Mouse (Mus musculus) retina, embryonic 14.5 days (tissue): Measurements from ENCODE around the gene Ptprc.

Experiments
- DNase-seq: peaks from one replicate; pipeline ENCODE4 v3.0.0-alpha.2; 2015; ENCODE audit warnings: low spot score

Ptprc gene

DNA sequence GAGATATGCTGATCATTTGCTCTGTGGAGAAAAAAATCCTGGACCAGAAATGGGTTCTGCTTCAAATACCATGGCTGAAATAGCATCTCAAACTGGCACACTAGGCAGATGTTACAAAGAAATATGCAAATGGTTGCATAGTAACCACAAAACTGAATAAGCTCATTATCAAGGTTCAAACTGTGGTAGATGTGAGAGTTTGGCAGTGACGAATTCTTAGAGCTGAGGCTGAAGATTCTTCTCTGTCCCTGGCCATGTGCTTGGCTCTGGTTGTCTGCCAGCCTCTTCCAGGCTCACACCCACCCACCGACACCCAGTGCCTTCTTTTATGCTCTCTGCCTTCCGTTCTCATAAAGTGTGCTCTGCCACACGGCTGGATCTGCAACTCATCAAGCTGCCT is 26.7 kb downstream of the Ptprc start:
- DNase-seq = no peak

DNA sequence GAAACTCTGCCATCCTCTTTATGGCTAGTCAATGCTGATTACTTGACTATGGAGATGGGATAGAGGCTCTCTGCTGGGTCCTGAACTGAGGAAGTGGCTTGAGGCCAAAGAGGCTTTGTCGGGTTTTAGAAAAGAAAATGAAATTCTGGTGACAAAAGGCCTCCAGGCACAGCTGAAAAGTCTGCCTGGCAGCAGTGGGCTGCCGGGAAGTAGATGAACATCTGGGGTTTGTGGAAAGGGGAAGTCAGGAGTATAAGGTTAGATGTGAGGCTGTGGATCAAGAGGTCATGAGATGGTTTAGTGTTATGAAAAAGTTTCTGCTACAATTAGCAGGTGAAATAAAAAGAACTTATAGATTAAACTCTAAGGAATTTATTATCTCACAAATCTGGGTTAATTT is 29.9 kb downstream of the Ptprc start:
- DNase-seq = no peak

DNA sequence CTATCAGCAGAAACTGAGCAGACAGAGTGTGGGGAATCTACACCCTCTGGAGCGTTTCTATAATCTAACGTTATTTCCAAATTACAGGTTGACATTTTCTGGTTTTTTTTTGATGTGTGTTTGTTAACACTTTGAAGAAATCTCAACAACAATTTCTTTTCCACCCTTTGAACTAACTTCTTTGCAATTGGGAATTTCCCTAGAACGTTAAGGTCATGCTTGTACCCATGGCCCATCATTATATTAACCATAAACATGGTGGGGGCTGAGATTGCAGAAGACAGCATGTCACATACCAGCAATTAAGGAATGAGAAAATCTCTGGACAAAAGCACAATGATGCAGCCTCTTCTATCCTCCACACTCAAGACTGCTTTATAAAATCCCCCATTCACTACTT is 30.4 kb downstream of the Ptprc start:
- DNase-seq = no peak

GRCm38 (mm10) chr1:138144365-138144764 is 31.1 kb downstream of the Ptprc start:
- DNase-seq = no peak

GRCm38 (mm10) chr1:138140769-138141168 is 34.7 kb downstream of the Ptprc start:
- DNase-seq = no peak

- no peak for DNase-seq
Measured at GRCm38 (mm10) chr1:138137696-138138095, 37.8 kb downstream of the Ptprc start.

DNA sequence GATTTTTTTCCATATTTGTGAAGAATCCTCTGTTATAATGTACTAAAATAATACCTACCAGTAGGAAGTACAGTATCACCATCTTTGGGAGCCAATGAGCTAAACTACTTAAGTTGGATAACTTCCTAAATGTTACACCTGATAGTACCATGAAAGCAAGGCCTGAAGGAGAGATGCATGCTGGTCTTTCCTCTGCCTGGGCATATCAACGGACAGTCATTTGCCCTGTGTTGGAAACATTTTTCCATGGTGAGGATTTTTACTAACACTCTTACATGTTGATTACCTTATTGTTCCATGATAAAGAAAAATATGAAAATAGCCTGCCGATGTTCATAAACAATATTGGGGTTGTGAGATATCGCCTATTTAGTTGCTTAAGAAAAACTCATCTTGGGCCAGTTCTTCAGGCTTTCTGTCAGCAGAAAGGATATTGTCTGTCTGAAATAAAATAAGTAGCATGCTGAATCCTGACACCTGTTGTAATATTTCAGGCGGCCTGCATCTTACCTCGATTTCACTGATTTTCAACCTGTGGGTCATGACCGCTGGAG is 38.4 kb downstream of the Ptprc start:
- DNase-seq = no peak

- peak; percentile 44 for DNase-seq
Measured at GRCm38 (mm10) chr1:138136373-138136779, 39.1 kb downstream of the Ptprc start.

GRCm38 (mm10) chr1:138135637-138136372 is 39.7 kb downstream of the Ptprc start:
- peak; percentile 37 for DNase-seq

DNA sequence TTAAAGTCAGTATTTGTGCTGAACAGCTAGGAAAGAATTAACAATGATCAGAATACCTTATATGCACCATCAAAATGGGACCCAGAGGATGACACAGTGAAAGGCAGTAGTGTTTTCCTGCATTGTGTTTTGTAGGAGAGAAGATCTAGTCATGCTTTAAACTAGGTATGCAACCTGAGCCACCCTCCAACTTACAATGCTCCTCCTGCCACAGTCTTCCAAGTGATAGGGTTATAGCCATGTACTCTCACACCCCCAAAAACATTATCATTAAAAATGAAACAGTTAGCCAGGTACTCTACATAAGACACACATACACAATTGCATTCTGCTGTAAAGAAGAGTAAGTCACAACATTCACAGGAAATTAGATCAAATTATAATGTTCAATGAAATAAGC is 40.4 kb downstream of the Ptprc start:
- DNase-seq = no peak

- no peak for DNase-seq
Measured at GRCm38 (mm10) chr1:138134324-138134723, 41.2 kb downstream of the Ptprc start.

DNA sequence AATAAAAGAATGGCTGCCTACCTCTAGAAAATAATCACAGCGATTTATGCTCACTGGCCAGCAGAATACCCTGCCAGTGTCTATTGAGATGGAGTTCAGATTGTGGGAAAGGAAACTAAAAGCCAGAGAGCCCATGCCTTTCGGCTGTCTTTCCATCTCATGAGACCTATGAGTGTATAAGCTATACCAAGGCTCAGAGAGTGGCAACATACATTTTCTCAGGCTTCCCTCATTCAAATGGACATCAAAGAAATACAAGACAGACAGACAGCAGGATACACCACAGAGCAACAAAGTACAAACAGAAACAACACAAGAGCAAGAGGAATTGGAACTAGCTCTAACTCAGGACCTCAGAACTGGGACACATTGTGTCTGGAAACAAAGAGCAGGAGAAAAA is 43.8 kb downstream of the Ptprc start:
- DNase-seq = no peak

DNA sequence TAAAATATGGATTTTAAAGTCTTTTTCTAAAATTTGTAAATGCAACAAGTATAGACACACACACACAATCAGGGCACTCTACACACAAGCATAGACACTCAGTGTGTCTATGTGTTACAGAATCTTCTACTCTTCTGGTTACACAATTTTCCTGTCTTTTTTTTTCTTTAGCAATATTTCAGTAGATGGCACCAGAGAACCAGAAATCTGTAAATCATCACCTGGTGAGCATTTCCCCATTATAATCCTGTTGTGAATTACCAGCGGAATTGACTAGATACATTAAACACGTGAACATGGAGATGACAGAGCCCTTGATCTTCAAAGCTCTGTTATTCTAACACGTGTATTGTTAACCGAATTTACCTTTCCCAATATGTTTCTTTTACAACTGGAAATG is 45.4 kb downstream of the Ptprc start:
- DNase-seq = peak; percentile 61

GRCm38 (mm10) chr1:138126843-138127242 is 48.7 kb downstream of the Ptprc start:
- DNase-seq = no peak

GRCm38 (mm10) chr1:138125281-138125680 is 50.2 kb downstream of the Ptprc start:
- no peak for DNase-seq

GRCm38 (mm10) chr1:138123866-138124265 is 51.6 kb downstream of the Ptprc start:
- peak; percentile 48 for DNase-seq

- no peak for DNase-seq
Measured at GRCm38 (mm10) chr1:138119895-138120294, 55.6 kb downstream of the Ptprc start.

DNA sequence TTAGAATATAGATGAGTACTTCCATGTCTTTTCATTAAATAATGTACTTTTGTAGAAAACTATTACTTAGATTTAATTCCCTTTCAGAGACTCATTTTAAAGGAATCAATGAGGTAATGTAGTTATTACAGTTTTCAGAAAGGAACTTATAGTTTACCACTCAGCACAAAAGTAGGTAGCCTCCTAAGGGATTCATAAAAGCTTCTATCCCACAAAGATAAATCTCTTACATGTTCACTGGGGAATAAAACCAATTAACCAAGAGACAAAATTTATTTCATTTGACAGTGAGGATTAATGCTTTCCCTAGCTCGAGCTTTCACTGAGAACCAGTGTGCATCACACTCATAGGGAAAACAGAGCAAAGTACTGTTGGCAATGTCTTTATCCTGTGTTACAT is 82.3 kb downstream of the Ptprc start:
- peak; percentile 19 for DNase-seq

GRCm38 (mm10) chr1:138085810-138086209 is 89.7 kb downstream of the Ptprc start:
- peak; percentile 82 for DNase-seq

- no peak for DNase-seq
Measured at GRCm38 (mm10) chr1:138083707-138084106, 91.8 kb downstream of the Ptprc start.

- no peak for DNase-seq
Measured at GRCm38 (mm10) chr1:138080308-138080707, 95.2 kb downstream of the Ptprc start.

- DNase-seq = peak; percentile 95
Measured at GRCm38 (mm10) chr1:138044196-138044945, 131.1 kb downstream of the Ptprc start.

GRCm38 (mm10) chr1:138040556-138040955 is 135.0 kb downstream of the Ptprc start:
- no peak for DNase-seq
